Comparison of ENCODE assay signal across 12 mouse cellular contexts in the genomic region with DNA sequence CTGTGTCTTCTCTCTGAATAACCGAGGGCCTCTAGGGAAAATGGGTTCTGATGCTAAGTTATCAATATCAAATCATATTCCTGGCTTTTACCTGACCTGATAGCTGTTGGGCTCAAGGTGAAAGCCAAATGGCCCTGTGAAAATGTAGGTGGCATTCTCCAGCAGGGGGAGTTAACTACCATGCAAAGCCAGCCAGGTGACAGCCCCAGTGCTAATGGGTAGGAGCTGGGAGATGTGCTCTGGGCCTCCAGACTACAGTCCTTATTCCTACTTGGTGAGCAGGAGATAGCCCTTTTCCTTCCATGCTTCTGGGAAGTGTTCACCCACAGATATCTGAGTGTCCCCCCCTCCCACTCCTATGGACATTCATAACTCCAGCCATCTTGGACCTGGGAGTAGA.
DNase-seq lines count a peak whose midpoint lies in the region; ATAC-seq and TF ChIP-seq lines count a peak whose summit lies in the region.
"Had no signal": no experiment of that assay in that cellular context is flagged by ENCODE, and none has a peak within 500 bp of the region (broad histone marks: within the 10 kb centered on the region; RNA-seq: fewer than 3 reads in every experiment).

No protein-coding gene starts in this region.

- no peak for TF ChIP-seq EP300 in lung, postnatal 0 days (IDR thresholded peaks at IDR 0.05)

- peak; percentile 16; the same call in 1 of the 2 replicates for TF ChIP-seq CTCF in gastrocnemius, adult 2 months (IDR thresholded peaks at IDR 0.05)
- peak; percentile 38; the same call in 1 of the 2 replicates for TF ChIP-seq CTCF in lung, postnatal 0 days (IDR thresholded peaks at IDR 0.05)
- no peak for TF ChIP-seq CTCF in lung, adult 2 months (IDR thresholded peaks at IDR 0.05; ENCODE audit: insufficient read depth, low read length)
- TF ChIP-seq CTCF in E14TG2a.4 (conservative IDR thresholded peaks at IDR 0.05; ENCODE audit: low read length) = peak; percentile 13; the same call in 1 of the 2 replicates

- no peaks in the 10 kb centered on the region for H3K36me3 ChIP-seq in lung, postnatal 0 days (ENCODE audit: insufficient read depth, low read length)
- H3K36me3 ChIP-seq in E14TG2a.4 (ENCODE audit: insufficient read depth, low read length) = no peaks in the 10 kb centered on the region
- H3K36me3 ChIP-seq: hindbrain, embryonic 12.5 days had no signal

- no peak overlapping the region for H3K4me3 ChIP-seq in gastrocnemius, adult 2 months
- H3K4me3 ChIP-seq in lung, postnatal 0 days (ENCODE audit: low read depth, low read length) = no peak overlapping the region
- no peak overlapping the region for H3K4me3 ChIP-seq in lung, adult 2 months (replicated peaks; ENCODE audit: extremely low read depth, low read depth, low read length)
- H3K4me3 ChIP-seq in E14TG2a.4 (replicated peaks; ENCODE audit: low read length) = no peak overlapping the region
- H3K4me3 ChIP-seq: hindbrain, embryonic 12.5 days had no signal

- H3K27ac ChIP-seq in gastrocnemius, adult 2 months = no peak overlapping the region
- H3K27ac ChIP-seq in lung, postnatal 0 days (ENCODE audit: low read length) = no peak overlapping the region
- H3K27ac ChIP-seq: hindbrain, embryonic 12.5 days had no signal

- no peak overlapping the region for H3K9ac ChIP-seq in lung, postnatal 0 days (replicated peaks; ENCODE audit: low read depth)
- H3K9ac ChIP-seq: hindbrain, embryonic 12.5 days had no signal

- TF ChIP-seq POLR2A in lung, adult 2 months (IDR thresholded peaks at IDR 0.05; ENCODE audit: borderline replicate concordance, extremely low read depth, low read depth, low read length) = no peak

- ATAC-seq in lung, postnatal 0 days = no peak
- peak; percentile 45; the same call in 1 of the 2 replicates for ATAC-seq in megakaryocyte progenitor cell, adult 5-6 weeks (replicated peaks; ENCODE audit: poor library complexity)

- WGBS in lung, postnatal 0 days = 67% methylated on average over 1 of the region's 1 CpGs
- 57% methylated on average over 1 of the region's 1 CpGs for WGBS in lung, adult 2 months

- H3K4me1 ChIP-seq in lung, postnatal 0 days (ENCODE audit: insufficient read depth, low read depth, low read length) = no peaks in the 10 kb centered on the region
- H3K4me1 ChIP-seq in lung, adult 2 months (ENCODE audit: control insufficient read depth, insufficient read depth, low read length) = no peaks in the 10 kb centered on the region
- no peaks in the 10 kb centered on the region for H3K4me1 ChIP-seq in E14TG2a.4 (replicated peaks; ENCODE audit: low read depth, low read length)
- H3K4me1 ChIP-seq: hindbrain, embryonic 12.5 days had no signal

- no peak overlapping the region for H3K4me2 ChIP-seq in lung, postnatal 0 days (replicated peaks; ENCODE audit: low read depth, low read length)
- H3K4me2 ChIP-seq: hindbrain, embryonic 12.5 days had no signal

- no peaks in the 10 kb centered on the region for H3K9me3 ChIP-seq in lung, postnatal 0 days (ENCODE audit: low read length)
- no peaks in the 10 kb centered on the region for H3K9me3 ChIP-seq in E14TG2a.4 (ENCODE audit: low read length)
- H3K9me3 ChIP-seq: G1E; hindbrain, embryonic 12.5 days had no signal

- no peak for DNase-seq in gastrocnemius, adult 2 months
- DNase-seq in gastrocnemius, adult 8-10 months (ENCODE audit: low spot score in 2 of 2) = no peak
- no peak for DNase-seq in lung, postnatal 0 days (ENCODE audit: low spot score)
- no peak for DNase-seq in lung, adult 2 months
- no peak for DNase-seq in heart, postnatal 25 days (ENCODE audit: low spot score)
- no peak for DNase-seq in gastrocnemius, postnatal 25 days
- DNase-seq: adrenal gland, postnatal 14 days; cerebellum, postnatal 36 days had no signal

- intact Hi-C loops in gastrocnemius, adult 2 months (cut with DNase I) = loop anchor here (2.0 to 5.0 kb wide), 2 partner anchors 132 to 176 kb away; a partner anchor contains a TSS
- intact Hi-C loops in heart, postnatal 25 days (cut with DNase I) = loop anchor here (5.0 kb wide), 2 partner anchors 132 to 202 kb away; a partner anchor contains a TSS

- no peaks in the 10 kb centered on the region for H3K27me3 ChIP-seq in lung, postnatal 0 days (replicated peaks; ENCODE audit: insufficient read depth, low read length)
- no peaks in the 10 kb centered on the region for H3K27me3 ChIP-seq in E14TG2a.4 (ENCODE audit: insufficient read depth, low read length)
